Mouse (Mus musculus) erythroblast, adult 5-6 weeks (primary cell): ENCODE data around the gene Mettl18. TPM values are rescaled to one million over a fixed set of nuclear protein-coding genes. Genes with fewer than 3 reads are reported as not detected.
"Not testable (repeated sequence)": the region's sequence is repeated elsewhere in the genome, so short reads cannot be mapped to it uniquely, and the experiment has no call there.

ENCODE experiments used
- ATAC-seq: replicated peaks from 2 replicates; pipeline ENCODE4 v1.8.0; 2016; ENCODE audit warnings: moderate number of reproducible peaks, mild to moderate bottlenecking, moderate TSS enrichment, inconsistent platforms; ENCODE audit not compliant: poor library complexity, low FRiP score, severe bottlenecking
- total RNA-seq, 2 experiments: library from RNA; stranded (forward) in 1 of 2; stranded (reverse) in 1 of 2; fragments of 150-400 nt in 1 of 2; fragments of 200-764, 138-1000 nt in 1 of 2; gene quantifications; 2 replicates each; pipeline versions ENCODE4 v1.2.3 to v1.2.4; 2015 to 2017; ENCODE audit warnings: low replicate concordance in 2 of 2

Gene Mettl18
- total RNA-seq (2015; ENCODE audit: low replicate concordance) (1.9 TPM in 1 of 2 replicates, not detected in the other), total RNA-seq (2017; ENCODE audit: low replicate concordance) (0.94 and 1.4 TPM in 2 replicates)

DNA sequence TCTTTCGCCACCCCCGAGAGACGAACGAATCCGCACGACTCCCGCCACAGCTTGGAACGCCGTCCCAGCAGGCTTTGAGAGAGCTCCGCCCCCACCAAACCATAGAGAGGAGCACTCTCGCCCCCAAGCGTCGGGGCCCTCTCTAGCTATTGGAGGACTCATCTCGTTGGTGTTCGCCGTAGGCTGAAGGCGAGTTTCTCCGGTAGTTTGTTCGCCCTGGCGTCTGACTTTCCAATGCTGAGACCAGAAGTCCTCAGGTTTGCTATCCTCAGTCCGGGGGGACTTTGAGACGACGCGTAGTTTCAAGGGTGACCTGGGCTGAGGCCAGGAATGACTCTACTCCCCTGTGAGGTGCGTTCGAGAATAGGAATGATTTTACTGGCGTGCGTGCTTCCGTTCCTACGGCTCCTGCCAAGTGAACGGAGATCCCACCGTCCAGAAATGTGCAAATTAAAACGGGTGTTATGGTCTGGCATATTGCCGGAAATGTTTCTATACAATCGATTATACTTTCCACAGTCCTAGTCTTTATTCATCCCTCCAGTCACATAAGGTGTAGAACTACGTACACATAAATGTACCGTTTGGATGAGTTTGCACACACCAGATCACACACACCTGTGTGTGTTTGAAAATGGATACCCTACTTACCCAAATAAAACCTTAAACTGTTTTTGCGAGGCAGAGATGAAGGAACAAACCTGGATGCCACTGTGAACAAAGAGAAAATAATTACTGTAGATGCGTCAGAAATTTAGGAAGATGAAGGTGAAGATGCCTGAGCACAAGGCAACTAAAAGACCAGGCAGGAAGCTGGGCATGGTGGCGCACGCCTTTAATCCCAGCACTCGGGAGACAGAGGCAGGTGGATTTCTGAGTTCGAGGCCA, at the start of gene Mettl18, which contains the start of gene BC055324:
Gene Mettl18 (plus strand): TSS at position 169 of the 888 bp plus-strand sequence.
Gene BC055324 (minus strand): TSS at position 76 of the 888 bp plus-strand sequence.
- ATAC-seq: peak; percentile 97

DNA sequence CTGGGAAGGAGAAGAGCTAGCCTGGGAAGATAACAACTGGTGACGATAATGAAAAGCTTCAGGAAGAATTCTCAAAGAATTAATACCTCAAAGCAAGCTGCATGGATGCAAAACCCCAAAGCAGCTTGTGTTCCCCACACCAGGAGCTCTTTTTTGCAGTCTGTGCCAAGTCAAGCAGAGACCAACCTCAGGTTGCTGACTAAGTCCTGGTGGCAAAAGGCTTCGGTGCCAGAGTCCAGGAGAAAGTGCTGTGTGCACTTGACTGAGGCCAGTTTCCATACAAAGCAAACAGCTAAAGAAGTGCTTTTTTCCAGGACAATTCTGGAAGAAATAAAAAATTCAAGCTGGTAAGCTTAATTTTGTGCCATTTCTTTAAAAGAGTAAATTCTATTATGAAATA, 41.3 kb upstream of the Mettl18 start:
- no peak for ATAC-seq

DNA sequence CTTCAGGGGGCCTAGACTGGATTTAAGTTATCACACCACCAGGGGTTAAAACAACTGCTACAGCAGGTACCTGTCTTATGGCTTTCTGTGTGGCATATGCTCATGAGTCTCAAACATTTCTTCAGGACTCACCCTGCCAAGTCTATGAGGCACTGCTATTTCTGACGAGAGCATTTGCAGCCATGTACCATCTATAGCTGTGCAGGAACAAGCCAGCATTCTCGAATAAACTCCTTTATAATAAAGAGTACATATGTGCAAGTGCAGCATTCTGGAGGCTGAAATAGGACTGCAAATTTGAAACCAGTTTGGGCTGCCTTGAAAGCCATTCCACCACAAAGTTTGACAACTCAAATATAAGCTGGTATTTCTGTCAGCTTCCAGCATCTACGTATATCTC, 36.7 kb upstream of the Mettl18 start:
- ATAC-seq: no peak

DNA sequence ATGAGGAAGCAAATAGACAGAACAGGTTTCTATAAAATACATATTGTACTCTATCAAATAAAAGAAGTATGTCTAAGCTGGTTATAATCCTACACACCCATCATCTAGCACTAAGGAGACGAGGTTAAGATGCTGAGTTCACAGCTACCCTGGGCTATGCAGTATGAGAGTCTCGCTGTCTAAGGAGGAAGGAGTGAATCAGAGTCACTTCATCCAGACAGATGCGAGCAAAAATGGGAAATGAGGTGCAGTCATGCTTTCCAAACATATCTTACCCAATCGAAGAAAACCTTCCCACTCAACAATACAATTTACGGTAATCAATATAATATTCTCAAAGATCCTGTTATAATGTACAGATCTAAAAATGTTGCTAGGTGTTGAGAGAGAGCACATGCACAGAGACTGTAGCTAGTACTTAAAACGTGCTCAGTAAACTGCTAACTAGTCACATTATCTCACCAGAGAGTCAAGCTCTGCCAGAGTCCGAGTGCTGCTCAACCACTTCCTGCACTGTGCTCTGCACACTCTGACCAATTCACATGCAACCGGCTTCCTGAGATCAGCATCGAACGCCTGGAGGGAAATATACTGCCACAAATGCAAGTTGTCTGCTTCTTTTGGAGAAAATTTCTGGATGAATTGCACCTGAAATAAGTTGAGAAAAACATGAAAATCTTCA, 30.5 kb upstream of the Mettl18 start:
- ATAC-seq: no peak

DNA sequence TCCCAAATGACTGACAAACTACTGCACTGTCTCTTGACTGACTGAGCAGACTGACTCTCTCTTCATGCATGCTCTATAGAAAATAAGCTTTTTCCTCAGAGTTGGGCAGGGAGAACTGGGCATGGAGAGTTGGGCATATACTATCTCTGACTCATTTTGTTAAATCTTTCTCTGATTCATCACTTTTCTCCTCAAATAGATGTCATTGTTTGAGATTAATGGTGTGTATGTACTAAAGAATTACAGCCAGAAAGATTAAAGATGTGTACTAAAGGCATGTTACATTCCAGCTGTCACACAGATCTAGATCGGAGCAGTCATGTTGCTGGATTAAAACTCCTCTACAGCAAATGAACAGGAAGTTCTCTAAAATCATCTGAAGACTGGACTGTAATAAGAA, 20.2 kb upstream of the Mettl18 start:
- no peak for ATAC-seq

DNA sequence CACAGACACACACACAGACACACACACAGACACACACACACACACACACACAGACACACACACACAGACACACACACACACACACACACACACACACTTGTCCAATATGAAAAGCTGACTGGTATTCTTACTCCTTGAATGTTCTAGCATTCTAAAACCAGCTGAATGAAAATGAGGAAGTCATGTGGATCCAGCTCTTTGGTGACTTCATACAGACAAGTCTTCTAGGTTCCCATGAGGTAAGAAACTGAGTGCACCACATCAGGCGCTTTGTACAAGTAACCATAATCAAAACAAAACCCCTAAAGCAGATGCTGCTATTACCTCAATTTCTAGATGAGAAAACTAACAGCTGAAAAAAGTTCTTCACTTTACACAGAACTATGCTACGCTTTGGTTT, 19.6 kb upstream of the Mettl18 start:
- ATAC-seq: no peak

DNA sequence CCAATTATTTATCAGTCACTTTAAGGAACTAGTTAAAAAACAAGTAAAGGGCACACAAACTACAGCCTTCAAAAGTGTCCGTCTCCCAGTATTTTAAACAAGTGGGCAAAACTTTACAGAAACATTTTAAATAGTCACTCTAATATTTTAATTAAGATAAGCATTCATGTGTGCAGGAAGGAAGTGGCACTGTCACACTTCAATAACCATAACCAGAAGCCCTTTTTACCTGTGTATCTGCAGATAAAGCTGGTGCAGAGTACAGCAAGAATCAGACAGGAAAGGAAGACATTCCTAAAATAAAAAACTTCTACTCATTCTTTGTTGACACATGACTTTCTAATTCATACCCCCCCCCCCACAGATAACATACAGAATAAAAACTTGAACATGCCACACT, 18.2 kb upstream of the Mettl18 start:
- no peak for ATAC-seq

DNA sequence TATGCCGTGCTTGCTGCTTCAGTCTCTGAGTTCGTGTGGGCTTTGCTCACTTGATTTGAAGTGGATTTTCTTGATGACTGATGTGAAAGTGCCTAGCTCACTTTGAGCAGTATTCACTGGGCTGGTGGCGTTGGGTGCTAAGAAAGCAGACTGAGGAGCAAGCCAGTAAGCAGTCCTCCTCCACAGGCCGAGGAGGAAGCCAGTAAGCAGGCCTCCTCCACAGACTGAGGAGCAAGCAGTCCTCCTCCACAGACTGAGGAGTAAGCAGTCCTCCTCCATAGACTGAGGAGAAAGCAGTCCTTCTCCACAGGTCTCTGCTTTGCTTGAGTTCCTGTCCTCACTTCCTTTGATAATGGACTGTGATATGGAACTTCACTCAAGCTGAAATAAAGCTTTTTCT, 2.3 kb upstream of the Mettl18 start:
- ATAC-seq: no peak

DNA sequence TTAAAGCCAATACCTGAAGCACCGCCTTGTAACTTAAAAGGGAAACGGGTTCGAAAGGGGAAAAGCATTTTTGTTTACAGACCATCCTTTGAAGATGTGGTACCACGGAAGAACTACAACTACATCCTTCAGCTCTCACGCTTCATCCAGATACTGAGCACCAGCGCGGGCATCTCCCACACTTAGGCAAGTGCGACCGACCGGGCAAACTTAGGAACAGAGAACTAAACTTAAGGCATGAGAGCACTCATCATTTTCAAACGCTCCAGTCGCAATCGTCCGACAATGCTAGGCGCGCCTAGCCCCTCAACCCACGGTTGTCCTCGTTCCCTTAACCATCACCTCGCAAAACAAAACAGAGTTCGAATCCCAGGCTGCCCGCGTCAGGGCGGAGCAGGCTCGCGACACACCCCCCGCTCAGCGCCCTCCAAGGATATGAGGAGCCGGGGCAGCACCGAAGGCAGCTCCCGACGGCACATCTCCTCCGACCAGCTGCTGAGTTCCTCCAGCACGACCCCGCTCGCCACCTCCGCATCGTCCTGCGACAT, 442 bp upstream of the Mettl18 start:
- peak; percentile 85 for ATAC-seq

DNA sequence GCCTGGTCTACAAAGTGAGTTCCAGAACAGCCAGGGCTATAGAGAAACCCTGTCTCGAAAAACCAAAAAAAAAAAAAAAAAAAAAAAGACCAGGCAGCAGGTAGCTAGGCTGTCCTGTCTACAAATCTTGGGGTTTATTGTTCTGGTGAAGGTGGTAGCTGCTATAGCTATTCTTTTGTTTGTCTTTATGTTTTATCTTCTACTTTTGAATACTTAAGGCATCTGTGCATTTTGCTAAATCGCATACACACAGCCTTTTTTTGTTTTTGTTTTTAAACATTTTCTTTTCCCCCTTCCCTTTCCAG, 872 bp downstream of the Mettl18 start:
- ATAC-seq: no peak

DNA sequence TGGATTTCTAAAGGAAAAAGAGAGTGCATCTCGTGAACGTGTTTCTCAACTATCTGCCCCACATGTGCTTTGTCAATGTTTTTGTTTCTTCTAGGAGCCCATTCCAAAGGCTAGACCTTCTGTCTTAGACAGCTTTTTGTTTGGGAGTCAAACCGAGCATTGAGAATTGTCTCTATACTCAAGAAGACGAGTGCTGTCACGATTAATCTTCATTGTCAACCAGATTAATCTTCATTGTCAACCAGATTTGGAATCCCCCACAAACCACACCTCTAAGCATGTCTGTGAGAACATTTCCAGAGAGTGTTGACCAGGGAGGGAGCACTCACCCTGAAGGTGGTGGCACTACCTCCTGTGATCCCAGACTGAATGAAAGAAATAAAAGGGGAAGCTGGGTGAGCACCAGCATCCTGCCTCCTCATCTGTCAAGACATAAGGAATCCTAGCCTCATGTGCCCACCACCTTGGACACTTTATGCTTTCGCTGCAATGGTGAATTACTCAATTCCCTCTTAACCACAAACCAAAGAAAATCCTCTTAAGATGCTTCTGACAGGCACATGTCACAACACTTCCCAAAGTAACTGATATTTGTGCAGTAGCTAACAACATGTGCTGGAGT, 7.3 kb downstream of the Mettl18 start:
- no peak for ATAC-seq

DNA sequence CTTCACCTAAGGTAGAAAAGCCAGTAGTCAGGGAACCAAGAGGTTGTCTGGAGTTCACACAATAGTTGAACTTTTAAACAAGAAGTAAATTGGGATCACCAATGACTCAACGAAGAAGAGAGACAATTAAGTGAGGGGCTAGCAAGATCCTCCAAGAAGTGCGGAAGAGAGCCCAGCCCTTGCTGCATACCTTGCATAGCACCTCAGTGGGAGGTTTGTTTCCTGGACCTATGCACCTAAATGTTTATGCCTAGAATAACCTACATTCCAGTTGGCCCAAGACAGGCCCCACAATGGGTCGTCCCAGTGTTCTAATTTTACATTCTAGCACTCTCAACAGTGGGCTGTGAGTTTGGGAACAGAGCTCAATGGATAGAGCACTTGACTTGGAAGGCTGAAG, 9.6 kb downstream of the Mettl18 start:
- ATAC-seq: no peak

DNA sequence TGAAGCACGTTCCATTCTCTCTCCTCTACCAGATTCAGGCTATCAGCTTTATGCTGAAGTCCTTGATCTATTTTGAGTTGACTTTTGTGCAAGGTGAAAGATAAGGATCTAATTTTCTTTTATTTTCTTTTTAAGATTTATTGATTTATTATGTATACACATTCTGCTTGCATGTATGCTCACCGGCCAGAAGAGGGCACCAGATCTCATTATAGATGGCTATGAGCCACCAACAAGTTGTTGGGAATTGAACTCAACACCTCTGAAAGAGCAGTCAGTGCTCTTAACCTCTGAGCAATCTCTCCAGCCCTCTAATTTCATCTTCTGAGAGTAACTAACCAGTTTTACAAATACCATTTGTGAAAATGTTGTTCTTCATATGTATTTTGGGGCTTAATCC, 14.5 kb downstream of the Mettl18 start:
- ATAC-seq: peak; percentile 67

DNA sequence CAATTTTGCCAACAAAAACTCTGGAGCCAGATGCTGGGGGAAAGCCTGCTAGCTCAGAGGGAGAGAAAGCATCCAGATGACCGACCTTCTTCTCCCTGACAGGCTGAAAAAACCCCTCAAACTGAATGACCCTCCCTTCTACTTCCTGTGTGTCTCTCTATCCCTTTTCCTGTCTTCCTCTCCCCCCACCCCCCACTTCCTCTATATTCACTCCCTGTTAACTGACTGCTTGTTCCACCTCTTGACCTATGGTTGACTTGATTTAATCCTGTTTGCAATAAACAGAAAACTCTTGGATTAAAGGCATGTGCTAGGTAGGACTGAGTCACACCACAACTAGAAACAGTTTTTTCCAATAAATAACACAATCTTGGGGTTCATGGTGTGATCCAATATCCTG, 19.9 kb downstream of the Mettl18 start:
- ATAC-seq: no peak

DNA sequence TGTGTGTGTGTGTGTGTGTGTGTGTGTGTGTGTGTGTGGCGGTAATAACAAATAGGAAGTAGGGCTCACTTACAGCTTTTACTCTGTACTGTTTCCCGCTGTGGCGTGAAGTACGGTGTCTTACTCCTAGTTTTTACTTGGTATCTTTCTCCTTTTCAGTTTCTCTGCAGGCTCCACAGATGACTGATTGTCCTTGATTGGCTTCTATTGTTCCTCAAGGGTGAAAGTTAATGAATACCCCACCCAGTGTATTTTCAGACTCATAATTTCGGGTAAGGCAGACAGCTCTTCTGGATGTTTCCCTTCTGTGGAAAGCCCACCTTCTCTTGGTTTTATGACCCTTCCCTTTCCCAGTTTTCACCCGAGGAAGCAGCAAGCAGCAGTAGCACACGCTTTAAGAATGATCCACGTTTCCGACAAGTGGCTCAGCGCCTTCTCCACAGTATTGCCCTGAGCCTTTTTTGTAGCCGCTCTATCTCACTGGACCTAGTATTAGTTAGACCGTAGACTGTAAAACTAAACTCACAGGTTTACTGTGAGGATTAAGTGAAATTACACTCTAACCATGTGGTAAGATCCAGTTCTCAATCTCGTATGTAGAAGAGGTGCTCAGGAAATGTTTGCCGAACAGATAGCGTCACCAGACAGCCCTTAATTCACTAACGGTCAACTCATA, 23.7 kb downstream of the Mettl18 start:
- ATAC-seq: no peak

DNA sequence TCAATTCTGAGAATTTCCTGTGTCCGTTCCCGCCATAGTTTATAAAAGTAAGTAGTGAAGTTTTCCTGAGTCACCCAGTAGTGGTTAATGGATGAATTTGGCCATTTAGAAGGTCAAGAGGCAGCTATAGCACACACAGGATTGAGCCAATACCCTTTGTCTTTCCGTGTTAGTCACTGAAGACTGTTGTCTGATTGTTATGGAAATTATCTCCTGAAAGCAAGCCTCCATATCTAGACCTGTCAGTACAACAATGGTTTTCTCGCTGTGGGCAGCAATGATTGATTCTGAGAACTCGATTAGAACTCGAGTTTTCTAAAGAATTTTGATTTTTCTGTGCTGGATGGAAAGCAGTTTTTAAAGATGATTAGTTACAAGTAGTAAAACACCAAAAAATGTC, 25.1 kb downstream of the Mettl18 start:
- ATAC-seq: no peak

DNA sequence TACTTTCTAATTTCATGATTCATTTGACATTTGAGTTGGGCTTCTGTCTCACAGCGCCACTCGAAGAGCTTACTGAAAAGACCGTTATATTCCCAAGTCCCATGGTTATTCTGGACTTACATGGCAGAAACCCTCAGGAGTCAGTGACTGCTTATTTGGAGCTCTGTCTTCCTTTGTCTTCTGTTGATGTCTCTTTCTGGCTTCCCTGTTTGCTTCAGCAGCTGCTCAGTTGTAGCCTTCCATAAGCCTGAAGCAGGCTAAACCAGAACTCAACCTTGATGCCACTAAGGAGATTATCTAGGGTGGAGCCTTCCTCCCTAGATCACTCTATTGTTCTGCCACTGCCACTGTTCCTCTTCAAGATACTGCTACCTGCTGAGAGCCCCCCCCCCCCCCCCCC, 26.1 kb downstream of the Mettl18 start:
- ATAC-seq: not testable (repeated sequence)

DNA sequence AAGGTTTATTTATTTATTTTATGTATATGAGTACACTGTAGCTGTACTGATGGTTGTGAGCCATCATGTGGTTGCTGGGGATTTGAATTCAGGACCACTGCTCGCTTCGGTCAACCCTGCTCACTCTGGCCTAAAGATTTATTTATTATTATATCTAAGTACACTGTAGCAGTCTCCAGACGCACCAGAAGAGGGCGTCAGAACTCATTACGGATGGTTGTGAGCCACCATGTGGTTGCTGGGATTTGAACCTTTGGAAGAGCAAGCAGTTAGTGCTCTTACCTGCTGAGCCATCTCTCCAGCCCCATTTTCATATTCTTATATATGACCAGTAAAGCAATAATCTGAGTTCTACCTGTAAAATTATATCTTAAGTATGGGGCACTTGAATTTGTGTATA, 27.4 kb downstream of the Mettl18 start:
- ATAC-seq: not testable (repeated sequence)

DNA sequence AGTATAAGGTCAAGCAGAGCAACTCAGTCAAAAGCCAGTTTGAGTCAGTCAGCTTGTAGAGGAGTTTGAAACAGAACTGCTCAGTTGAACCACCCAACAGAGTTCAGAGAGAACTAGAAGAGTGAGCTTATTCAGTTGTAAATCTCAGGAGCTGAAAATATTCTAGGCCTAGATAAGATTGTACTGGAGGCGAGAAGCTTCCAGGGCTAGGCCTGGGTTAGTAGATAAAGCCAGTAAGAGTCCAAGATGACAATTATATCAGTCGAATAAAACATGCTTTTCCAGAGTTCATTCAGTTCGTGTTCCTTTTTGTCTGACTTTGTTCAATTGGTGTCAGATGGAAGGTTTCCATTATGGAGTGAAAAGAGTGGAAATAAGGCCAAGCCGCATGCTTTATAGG, 31.0 kb downstream of the Mettl18 start:
- no peak for ATAC-seq

DNA sequence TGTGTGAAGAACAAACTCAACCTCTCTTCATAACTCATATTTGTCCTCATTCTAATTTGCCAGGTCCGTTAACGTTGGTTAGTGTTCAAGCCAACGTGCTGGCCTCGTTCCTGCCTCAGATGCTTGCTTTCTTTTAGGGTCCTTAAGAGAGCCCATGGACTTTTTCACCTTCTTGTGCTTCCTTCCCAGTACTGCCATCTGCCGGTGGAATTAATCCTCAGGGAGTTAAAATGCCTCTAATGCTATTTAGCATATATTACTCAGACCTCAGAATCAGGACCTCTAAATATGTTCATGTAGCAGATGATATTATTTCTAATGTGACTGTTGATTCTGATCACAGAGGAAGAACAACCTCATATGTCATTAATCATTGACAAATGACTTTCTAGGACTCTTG, 32.7 kb downstream of the Mettl18 start:
- ATAC-seq: no peak
